Mouse (Mus musculus) lung, adult 2 months (tissue): ENCODE measurements around the gene Calhm6.

Source experiments
- CTCF ChIP-seq: fragments of 200-500 bp; IDR thresholded peaks from 2 replicates; pipeline ENCODE4 v1.5.1; 2011; ENCODE audit warnings: mild to moderate bottlenecking, low read length, control low read depth; ENCODE audit not compliant: insufficient read depth
- POLR2A ChIP-seq: fragments of 200-500 bp; IDR thresholded peaks from 2 replicates; pipeline ENCODE4 v1.6.1; 2011; ENCODE audit warnings: low read depth, mild to moderate bottlenecking, control low read depth, low read length, borderline replicate concordance; ENCODE audit errors: extremely low read depth

- TF ChIP-seq CTCF (no peak), POLR2A (no peak)
These were observed 45.0 kb upstream of the Calhm6 start for GRCm38 (mm10) chr10:34172663-34173282.
